Mouse (Mus musculus): ENCODE results near the gene Atl3. TPM values are rescaled to one million over a fixed set of nuclear protein-coding genes. Genes with fewer than 3 reads are reported as not detected.
A peak's percentile ranks its signal among the peaks of the same experiment; 100 is the strongest.

Gene Atl3
- total RNA-seq, 4 experiments from 2014 or later, result 24.0 to 29.8 (median 27.7) TPM

DNA sequence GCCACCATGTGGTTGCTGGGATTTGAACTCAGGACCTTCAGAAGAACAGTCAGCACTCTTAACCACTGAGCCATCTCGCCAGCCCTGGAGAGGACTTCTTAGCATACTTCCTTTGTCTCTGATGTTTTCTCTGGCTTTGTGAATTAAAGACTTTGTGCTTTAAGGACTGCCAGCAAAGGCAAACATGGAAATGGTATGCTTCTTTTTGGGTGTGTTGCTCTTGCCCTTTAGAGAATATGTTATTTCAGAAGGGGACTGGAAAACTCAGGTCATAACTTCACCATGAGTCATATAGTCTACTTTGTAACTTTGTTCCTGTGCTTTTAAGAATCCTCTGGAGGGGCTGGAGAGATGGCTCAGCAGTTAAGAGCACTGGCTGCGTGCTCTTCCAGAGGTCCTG, 5.0 kb downstream of the Atl3 start:
- DNase-seq (ENCODE audit: low spot score in 2 of 2), result no peak

DNA sequence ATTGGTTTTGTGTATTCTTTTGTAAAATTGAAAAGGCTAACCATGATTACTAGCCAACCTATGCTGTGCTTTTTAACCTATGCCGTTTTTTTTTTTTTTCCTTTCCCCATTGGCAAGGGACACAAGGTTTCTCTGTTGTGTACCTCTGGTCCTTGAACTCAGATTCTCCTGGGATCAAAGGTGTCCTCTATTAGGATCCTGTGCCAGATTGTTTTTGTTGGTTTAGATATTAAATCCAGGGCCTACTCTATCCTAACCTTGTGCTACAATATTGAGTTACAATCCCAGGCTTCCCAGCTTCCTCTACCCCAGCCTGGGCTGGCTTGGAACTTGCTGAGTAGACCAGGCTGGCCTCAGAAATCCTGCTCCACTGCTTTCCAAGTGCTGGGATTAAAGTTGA, 6.9 kb downstream of the Atl3 start:
- no peak for DNase-seq (ENCODE audit: low spot score in 2 of 2)

DNA sequence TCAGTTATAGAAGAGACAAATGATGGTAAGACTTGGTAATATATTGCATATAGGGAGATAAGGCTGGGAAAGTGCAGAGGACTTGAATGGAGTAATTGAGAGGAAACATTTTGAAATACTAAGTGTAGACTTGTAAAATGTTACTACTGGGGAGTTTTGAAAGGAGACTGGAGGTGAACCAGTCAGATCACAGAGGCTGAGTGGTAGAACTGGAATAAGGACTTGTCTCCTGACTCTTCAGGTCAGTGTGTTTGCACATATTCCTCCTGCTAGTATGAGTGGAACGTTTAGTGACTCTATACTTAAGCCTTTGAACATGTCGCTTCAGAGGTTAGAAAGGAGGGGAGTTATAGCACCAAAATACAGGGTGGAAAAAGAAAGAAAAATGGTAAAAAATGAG, 8.6 kb downstream of the Atl3 start:
- DNase-seq (ENCODE audit: low spot score in 2 of 2), result no peak

DNA sequence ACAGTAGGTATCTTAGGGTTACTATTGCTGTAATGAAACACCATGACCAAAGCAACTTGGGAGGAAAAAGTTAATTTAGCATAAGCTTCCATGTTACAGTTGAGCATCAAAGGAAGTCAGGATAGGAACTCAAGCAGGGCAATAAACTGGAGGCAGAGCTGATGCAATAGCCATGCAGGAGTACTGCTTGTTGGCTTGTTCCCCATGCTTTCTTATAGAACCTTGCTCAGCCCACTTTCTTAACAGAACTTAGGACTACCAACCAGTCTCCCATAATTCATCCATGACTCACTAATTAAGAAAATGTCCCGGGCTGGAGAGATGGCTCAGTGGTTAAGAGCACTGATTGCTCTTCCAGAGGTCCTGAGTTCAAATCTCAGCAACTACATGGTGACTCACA, 12.5 kb downstream of the Atl3 start:
- DNase-seq (ENCODE audit: low spot score in 2 of 2), result no peak

- DNase-seq (ENCODE audit: low spot score in 2 of 2), result no peak
These were observed 14.2 kb downstream of the Atl3 start for GRCm38 (mm10) chr19:7508026-7508425.

DNA sequence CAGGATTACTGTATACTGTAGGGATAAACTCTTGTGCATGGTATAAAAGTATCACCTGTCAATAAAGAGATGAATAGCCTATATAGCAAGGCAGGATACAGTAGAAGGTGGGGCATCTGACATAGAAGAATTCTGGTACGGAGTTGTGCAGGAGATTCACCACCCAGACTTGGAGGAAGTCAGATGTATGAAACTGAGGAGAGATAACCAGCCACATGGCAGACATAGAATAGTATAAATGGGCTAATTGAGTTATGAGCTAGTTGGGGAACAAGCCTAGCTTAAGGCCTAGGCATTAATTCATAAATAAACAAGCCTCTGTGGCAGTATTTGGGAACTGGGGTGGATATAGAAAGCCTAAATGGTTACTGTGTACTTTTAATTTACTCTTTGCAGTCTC, 22.6 kb downstream of the Atl3 start:
- DNase-seq (ENCODE audit: low spot score in 2 of 2), result no peak

DNA sequence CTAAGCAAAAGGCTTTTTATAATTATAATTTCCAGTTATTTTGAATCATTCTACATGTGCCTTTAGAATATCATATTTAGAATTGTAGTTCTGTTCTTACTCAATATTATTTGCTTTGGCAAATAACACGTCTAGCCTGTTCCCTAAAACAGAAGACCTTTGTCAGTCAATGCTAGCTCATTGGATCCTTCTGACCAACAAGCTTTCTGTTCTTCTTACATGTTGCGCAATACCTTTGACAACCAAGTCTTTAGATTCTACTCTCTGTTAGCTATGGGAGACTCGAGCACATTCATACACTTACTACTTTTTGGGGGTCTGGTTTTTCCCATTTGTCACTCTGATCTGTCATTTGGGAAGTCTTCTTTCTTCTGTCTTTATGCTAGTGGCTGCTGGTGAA, 27.8 kb downstream of the Atl3 start:
- DNase-seq (ENCODE audit: low spot score in 2 of 2), result no peak

DNA sequence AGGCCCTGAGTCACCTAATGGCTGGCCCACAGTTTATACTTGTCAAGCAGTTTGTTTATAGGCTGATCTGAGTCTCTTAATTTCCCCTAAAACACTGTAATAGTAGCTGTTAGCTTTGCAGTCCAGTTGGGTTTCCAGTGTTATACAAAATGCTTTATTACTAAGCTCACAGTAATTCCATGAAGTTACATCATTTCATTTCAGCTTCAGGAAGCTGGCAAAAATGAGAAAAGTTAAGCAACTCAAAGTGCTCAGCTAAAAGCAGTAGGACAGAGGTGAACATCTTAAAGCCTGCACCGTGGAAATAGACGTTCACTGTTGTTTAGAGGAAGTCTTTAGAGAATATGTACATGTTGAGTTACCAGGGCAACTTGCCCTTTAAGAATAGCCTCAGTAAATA, 29.0 kb downstream of the Atl3 start:
- no peak for DNase-seq (ENCODE audit: low spot score in 2 of 2)

GRCm38 (mm10) chr19:7523292-7523691, 29.5 kb downstream of the Atl3 start:
- DNase-seq (ENCODE audit: low spot score in 2 of 2), result no peak

- DNase-seq (ENCODE audit: low spot score in 2 of 2), result no peak
These were observed 29.9 kb downstream of the Atl3 start for GRCm38 (mm10) chr19:7523781-7524180.

GRCm38 (mm10) chr19:7524879-7525278, 31.0 kb downstream of the Atl3 start:
- no peak for DNase-seq (ENCODE audit: low spot score in 2 of 2)

- DNase-seq (ENCODE audit: low spot score in 2 of 2), result peak; percentile 30 to 33
These were observed 35.0 kb downstream of the Atl3 start for GRCm38 (mm10) chr19:7528639-7529428.

- DNase-seq (ENCODE audit: low spot score in 2 of 2), result no peak
These were observed 38.1 kb downstream of the Atl3 start for GRCm38 (mm10) chr19:7531906-7532305.

- no peak for DNase-seq (ENCODE audit: low spot score in 2 of 2)
These were observed 40.1 kb downstream of the Atl3 start for GRCm38 (mm10) chr19:7533891-7534290.

GRCm38 (mm10) chr19:7548924-7549323, 55.1 kb downstream of the Atl3 start:
- no peak for DNase-seq (ENCODE audit: low spot score in 2 of 2)

DNA sequence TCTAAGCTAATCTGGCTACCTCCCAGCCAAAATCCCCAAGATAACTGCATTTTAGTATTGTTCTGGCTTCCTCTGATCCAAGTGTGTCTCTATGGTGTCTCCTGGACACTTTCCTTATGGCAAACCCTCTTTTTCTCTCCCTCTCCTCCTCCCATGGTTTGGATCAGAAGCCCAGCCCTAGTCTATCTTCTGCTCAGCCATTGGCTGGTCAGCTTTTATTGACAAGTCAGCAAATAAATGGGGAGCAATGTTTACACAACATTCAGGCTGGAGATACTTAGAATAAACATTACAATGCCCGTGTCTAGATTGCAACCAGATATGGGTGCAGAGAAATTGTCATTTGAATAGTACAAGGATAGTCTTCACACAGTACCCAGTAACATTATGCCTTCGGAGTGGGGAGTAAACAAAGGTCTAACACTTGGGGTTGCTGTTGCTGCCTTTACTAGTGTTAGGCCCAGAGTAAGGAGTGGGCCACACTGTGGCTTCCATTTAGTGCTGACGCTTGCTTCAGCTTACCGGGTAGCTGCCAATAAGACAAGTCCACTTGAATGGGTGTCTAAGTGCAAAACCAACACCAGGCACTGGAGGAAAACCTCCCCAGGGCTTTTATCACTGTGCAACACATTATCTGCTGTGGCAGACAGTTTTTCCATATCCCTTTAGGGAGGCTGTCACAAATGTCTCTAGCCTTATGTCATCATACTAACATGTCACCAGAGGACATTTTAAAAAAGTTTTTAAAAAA, 57.9 kb downstream of the Atl3 start:
- no peak for DNase-seq (ENCODE audit: low spot score in 2 of 2)

- DNase-seq (ENCODE audit: low spot score in 2 of 2), result no peak
These were observed 58.4 kb downstream of the Atl3 start for GRCm38 (mm10) chr19:7552301-7552673.

- DNase-seq (ENCODE audit: low spot score in 2 of 2), result no peak
These were observed 59.6 kb downstream of the Atl3 start for GRCm38 (mm10) chr19:7553441-7553840.

DNA sequence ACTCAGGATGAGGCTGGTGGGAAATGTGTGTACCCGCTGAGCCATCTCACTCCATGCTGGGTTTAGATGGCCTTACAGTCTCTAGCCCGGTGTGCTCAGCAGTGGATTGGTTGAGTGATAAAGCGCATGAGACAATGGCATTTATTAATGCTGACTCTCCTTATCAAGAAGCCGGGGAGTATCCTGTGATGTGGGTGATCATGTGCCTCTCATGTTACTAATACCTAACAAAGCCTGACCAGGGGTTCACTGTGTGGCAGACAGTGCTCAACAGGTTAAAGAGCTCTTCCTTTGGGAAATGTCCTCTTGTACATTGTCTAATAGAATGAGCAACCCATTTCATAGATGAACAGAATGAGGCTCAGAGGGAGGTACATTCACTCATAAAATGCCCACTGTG, 61.0 kb downstream of the Atl3 start:
- no peak for DNase-seq (ENCODE audit: low spot score in 2 of 2)

DNA sequence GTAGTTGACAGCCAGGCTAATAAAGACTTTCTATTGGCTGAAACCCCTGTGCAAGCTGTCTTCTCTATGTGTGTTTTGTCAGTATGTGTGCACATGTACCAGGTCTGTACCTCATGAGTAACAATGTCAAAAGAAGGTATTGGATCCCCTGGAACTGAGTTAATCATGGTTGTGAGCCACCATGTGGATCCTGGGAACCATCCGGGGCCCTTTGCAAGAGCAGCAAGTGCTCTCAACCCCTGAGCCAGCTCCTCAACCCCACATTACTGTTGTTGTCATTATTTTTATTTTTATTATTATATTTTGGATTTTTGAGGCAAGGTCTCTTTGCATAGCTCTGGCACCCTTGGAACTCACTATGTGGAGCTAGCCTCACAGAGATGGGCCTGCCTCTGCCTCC, 62.8 kb downstream of the Atl3 start:
- no peak for DNase-seq (ENCODE audit: low spot score in 2 of 2)

- peak; percentile 26 to 34 for DNase-seq (ENCODE audit: low spot score in 2 of 2)
These were observed 63.5 kb downstream of the Atl3 start, which contains the start of gene Pla2g16 for GRCm38 (mm10) chr19:7557328-7557822. Pla2g16 (plus strand) TSS chr19:7557459.

DNA sequence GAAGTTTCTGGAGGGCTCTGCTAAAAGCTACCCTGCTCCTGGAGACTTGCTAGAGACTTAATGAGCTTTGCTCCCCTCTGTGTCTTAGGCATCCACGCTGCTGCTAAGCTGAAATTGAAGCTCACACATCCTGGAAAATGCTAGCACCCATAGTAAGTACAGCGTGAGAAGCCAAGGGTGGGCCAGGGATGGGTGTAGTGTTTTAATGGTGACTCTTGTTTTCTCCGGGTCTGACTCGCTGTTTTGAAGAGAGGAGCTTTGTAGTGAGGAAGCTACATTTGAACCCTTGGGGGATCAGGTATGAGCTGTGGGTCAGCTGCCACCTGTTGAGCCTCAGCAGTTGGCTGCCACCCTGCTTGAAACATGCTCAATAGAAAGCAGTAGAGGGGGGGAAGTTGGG, 64.0 kb downstream of the Atl3 start:
- DNase-seq (ENCODE audit: low spot score in 2 of 2), result no peak

DNA sequence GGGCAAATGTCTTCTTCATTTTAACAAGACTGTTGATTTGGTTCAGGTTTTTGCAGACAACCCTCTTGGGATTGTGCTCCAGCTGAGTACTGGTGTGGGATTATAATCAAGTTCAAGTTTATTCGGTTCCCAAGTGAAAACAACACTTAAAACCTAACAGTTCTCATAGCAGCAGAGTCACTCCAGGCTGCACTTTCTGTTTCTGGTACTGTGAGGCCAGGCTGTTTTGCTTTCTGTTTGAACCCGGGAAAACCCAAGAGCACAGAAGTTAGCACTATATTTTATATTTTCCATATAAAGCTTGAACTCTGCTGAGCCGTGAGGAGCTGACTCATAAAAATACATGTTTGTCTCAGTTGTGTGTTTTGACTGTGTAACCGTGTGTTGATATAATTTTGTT, 64.8 kb downstream of the Atl3 start:
- no peak for DNase-seq (ENCODE audit: low spot score in 2 of 2)
